Mouse (Mus musculus) regulatory T cell (primary cell): ENCODE data around the gene Cc2d1b.

ENCODE experiments used
- in situ Hi-C: fragments of 300-600 bp; cut with MboI, MseI; formaldehyde crosslinking; loops from one replicate; pipeline ENCODE4 v1.15.1; 2025; ENCODE audit warnings: high pct_unique_total_duplicates

The Cc2d1b gene

DNA sequence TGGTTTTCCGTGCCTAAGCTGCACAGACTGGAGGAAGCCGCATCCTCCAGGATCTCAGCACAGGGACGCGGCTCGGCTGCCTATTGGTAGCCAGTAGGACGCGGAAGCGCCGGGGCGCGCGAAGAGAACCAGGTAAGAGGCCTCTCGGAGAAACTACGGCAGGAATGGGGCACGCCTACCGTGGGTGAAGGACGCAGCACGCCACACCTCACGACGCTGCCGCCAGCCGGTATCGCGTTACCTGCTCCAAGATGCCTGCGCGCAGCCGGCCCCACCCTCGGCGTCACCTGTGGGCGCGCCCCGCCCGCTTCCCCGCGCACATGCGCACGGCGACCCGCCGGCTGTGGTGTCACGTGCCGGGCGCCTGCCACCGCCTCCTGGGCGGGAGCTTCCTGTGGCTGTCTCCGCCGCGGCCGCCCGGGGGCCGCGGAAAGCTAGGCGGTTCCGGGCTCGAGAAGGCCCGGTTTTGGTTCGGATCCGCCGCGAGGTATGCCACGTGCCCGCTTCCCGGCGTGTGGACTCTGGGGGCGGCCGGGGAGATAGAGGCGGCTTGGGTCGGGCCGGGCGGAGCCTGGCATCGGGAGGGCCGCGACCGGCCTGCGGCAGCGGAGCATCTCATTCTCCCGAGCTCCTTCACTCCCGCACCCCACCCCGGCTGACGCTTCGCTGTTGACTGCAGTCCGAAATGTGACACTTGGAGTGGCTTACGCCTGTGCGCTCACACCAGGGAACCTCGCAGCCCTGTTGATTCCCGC, at the start of gene Cc2d1b:
Cc2d1b (plus strand) TSS at position 354 of the 755 bp plus-strand sequence.
- in situ Hi-C loops, result no loop called here

DNA sequence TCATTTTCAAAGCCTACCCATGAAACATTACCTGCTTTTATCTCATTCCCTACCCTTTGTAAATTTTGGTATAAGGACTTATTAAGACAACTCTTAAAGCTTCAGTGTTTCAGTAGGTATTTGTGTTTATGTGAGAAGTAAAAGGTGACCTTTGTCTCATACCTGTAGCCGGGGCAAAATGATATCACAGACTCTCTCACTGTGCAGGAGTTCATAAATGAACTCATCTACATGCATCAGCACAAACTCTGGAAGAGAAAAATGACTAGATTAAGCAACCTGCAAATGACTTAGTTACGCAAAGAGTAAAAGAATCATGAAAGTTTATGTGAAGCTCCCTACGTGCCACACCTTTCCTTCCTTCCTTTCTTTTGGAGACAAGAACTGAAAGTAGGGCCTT, 47.1 kb upstream of the Cc2d1b start:
- in situ Hi-C loops, result loop anchor here (25.0 kb wide), 1 partner anchor 1185 kb away; no protein-coding TSS in a partner anchor

GRCm38 (mm10) chr4:108578840-108579742, 40.6 kb upstream of the Cc2d1b start, which contains the start of the genes Prpf38a and Orc1:
TSS of gene Prpf38a (minus strand) at chr4:108579336.
TSS of gene Orc1 (plus strand) at chr4:108579423.
- in situ Hi-C loops, result no loop called here

GRCm38 (mm10) chr4:108579743-108580411, 39.9 kb upstream of the Cc2d1b start:
- in situ Hi-C loops, result no loop called here

DNA sequence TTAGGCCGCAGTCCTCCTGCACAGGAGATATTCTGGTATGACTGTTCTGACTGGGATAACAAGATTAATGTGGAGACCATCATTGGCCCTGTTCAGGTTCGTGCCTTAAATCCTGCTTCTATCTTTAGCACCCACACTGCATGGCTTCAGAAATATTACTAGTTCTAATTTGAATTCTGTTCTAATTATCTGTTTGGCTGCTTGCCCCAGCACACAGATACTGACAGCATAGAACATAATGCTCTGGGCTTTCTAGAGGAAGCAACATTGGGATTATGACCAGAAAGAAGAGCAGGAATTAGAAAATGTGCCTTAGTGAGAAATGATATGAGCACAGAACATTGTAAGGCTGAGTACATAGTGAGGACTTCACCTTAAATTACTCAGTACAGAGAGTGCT, 26.4 kb upstream of the Cc2d1b start:
- in situ Hi-C loops, result no loop called here

DNA sequence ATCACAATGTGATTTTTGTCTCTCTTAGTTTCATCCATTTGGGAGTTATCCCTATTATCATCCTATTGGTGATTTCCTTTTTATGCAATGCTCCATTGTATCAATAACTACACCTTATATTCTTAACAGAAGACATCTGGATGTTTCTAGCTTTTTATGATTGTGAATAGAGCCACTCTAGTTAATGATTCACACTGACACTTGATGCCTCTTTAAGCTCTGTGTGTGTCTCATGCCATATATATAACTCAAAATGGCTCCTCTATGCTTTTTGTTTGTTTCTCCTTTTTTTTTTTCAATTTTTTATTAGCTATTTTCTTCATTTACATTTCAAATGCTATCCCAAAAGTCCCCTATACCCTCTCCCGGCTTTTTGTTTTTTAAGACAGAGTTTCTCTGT, 24.0 kb upstream of the Cc2d1b start:
- in situ Hi-C loops, result no loop called here

DNA sequence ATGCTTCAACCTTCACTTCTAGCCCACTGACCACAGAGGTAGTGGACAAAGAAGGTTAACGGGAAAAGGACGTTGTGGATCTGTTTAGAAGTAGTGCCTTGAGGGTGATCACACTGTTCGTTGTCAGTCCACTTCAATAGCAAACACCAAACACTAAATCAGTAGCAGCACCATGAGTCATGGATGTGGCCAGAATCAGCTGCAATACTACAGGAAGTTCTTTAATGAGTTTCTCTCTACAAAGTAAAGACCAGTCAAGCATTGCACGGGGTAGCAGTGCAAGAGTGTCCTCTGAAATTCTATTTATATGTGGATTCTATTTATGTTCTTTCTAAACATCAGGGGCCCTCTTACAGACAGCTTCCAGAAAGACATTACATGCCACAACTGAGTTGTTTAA, 21.4 kb upstream of the Cc2d1b start:
- in situ Hi-C loops, result no loop called here

- in situ Hi-C loops, result no loop called here
Measured at GRCm38 (mm10) chr4:108601870-108602269, 17.9 kb upstream of the Cc2d1b start.

GRCm38 (mm10) chr4:108608651-108609050, 11.1 kb upstream of the Cc2d1b start:
- in situ Hi-C loops, result no loop called here

- in situ Hi-C loops, result no loop called here
Measured at GRCm38 (mm10) chr4:108610935-108611334, 8.8 kb upstream of the Cc2d1b start.

DNA sequence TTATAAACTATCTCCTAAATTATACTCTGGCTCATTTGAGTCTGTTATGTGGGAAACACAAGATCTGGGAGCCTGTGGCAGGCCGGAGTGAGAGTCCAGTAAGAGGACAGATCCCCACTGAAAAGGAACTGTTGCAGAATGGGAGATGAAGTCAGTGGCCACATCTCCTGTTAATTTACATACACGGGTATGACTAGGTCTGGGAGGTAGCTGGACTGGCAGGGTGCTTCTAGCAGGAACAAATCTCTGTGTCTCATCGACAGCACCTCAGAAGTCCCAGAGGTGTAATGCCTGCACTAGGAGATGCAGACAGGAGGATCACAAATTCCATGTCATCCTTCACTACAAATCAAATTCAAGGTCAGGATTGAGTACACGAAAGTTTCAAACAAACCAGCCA, 1.2 kb upstream of the Cc2d1b start:
- in situ Hi-C loops, result no loop called here

DNA sequence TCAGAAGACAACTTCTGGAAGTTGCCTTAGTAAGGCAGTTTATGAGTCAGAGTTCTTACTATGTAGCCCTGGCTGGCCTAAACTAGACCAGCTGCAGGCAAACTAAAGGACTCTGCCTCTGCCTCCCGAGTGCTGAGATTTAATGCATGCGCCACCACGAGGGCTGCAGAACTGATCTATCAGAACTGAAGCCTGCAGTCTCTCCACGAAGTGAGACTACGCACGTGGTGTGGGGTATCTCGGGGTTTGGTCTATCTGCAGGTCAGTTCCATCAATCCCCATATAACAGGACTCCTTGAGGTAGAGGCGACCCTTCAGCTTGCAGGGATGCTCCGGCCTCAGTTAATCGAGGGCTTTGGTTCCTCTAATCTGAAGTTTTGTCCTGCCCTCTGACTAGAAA, 575 bp upstream of the Cc2d1b start:
- in situ Hi-C loops, result no loop called here

- in situ Hi-C loops, result no loop called here
Measured at GRCm38 (mm10) chr4:108620536-108620935, 796 bp downstream of the Cc2d1b start.

DNA sequence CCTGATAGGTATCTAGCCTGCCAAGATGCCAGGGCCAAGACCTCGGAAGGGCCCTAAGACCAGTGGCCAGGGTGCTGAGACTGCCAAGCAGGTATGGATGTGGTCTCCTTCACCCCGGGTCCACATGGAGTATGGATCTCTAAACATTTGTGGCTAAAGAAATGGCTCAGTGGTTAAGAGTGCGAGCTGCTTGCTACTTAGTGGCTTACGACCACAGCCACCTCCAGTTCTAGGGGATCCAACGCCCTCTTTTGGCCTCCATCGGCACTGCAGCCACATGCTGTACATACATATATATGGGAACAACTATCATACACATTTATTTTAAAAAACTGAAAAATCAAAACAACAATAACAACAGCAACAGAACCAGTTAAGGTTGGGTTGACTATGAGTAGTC, 1.8 kb downstream of the Cc2d1b start:
- in situ Hi-C loops, result no loop called here

- in situ Hi-C loops, result no loop called here
Measured at GRCm38 (mm10) chr4:108627066-108627465, 7.3 kb downstream of the Cc2d1b start.

GRCm38 (mm10) chr4:108629363-108629880, 9.7 kb downstream of the Cc2d1b start:
- in situ Hi-C loops, result no loop called here

DNA sequence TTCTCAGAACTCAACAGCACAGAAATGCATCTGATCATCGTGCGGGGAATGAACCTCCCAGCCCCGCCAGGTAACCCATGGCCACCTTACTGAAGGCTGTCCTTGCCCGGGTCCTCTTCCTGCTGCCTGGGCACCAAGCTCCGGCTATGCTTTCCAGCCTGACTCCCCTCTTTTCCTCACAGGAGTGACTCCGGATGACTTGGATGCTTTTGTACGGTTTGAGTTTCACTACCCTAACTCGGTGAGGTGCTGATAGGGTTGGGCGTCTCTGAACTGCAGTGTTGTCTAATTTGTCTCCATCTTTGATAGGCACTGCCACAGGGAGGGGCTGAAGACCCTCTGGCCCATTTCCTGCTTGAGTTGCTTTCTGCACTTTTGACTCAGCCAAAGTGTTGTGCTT, 10.4 kb downstream of the Cc2d1b start:
- in situ Hi-C loops, result no loop called here

DNA sequence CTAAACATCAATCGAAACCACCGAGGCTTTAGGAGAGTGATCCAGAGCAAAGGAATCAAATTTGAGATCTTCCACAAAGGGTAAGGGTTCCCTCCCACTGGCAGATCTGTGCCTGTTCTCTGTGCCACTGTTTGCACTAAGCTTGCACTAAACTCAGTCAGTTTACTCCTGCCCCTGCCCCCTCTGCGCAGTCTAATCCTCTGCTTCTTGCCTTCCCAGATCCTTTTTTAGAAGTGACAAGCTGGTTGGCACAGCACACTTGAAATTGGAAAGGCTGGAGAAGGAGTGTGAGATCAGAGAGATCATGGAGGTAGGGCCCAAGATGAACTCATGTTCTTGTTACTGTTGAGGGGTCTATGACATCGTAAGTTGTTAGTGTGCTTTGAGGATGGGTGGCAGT, 11.9 kb downstream of the Cc2d1b start:
- in situ Hi-C loops, result no loop called here

DNA sequence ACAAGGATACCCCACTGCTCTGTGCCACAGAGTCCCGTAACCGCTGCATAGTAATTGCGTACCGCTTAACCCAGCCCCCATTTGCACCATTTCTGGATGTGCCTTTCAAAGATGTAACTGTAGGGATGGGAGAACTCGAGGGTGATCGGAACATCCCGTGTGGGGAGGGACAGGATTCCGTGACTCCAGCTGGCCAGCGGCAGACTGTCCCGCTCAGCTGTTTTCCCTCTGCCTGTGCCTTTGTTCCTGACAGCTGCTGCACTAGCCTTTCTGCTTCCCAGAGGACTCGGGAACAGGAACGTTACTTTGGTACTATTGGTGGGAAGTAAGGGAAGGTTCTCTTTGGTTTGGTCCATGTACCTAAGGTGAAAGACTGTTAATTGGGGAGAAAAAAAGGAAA, 14.0 kb downstream of the Cc2d1b start:
- in situ Hi-C loops, result no loop called here

GRCm38 (mm10) chr4:108634696-108635095, 15.0 kb downstream of the Cc2d1b start:
- in situ Hi-C loops, result no loop called here

GRCm38 (mm10) chr4:108635101-108635500, 15.4 kb downstream of the Cc2d1b start:
- in situ Hi-C loops, result no loop called here

DNA sequence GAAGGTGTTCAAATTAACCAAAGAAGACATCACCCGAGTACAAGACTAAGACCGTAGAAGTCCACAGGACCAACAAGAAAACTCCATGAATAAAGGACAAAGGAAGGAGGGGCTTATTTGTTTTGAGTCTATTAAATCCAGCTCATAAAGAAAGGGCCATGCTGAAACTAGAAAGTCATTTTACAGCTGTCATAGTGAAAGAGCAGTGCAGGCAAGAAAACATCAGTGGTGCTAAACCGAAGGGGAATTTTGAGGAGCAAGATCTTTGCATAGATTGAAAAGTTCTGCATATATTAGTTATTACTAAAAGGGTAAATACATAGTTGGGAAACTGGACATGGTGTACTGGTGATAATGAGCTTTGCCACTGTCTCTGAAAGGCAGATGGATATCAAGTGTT, 18.0 kb downstream of the Cc2d1b start:
- in situ Hi-C loops, result no loop called here
